Mouse (Mus musculus): ENCODE results near the gene Trpm2. TPM values are rescaled to one million over a fixed set of nuclear protein-coding genes. Genes with fewer than 3 reads are reported as not detected.
"Not testable (repeated sequence)": the region's sequence is repeated elsewhere in the genome, so short reads cannot be mapped to it uniquely, and the experiment has no call there.

Gene Trpm2
- 0.43 TPM in 2 replicates for polyA plus RNA-seq (2016; fragmentation: Nextera tagmentation; extraction: Ambion mirVana)

DNA sequence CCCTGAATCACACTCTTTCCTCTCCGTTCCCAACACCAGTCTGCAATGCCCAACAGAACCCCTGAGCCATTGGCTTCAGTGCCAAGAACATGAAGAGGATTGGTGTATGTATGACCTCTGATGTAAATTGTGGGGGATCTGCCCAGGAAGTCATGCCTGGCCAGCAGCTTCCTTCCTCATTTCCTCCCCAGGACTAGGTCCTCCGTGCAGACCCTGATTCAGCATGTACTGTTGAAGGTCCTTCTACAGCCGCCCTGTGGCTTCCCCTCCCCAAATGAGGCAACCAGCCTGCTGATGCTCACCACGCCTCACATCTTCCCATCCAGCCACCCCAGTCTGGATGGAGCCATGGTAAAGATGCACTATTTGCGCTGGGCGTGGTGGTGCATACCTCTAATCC, at the start of gene Trpm2:
Gene Trpm2, minus strand, starts transcription at position 83 of the 400 bp plus-strand sequence.
- no peak for DNase-seq (ENCODE audit: low spot score)
- peak within 1 kb of the TSS; percentile 54 for H3K4me3 ChIP-seq
- peaks cover 53% of the 10 kb centered on the region for H3K27me3 ChIP-seq (ENCODE audit: insufficient read depth, poor library complexity, severe bottlenecking)
- no peaks in the 10 kb centered on the region for H3K36me3 ChIP-seq
- WGBS, result 79% methylated on average over 6 of the region's 6 CpGs
- no peak within 1 kb of the TSS for H3K27ac ChIP-seq
- peaks cover 10% of the 10 kb centered on the region for H3K4me1 ChIP-seq
- no peaks in the 10 kb centered on the region for H3K9me3 ChIP-seq

DNA sequence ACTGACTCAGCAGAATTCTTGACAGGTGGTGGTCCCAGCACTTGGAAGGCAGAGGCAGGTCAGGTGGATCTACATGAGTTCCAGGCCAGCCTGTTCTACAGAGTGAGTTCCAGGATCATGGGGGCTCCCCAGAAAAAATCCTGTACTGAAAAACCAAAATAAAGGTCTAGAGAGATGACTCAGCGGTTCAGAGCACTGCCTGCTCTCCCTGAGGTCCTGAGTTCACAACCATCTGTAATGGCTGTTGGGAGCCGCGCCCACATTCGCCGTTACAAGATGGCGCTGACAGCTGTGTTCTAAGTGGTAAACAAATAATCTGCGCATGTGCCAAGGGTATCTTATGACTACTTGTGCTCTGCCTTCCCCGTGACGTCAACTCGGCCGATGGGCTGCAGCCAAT, 49.6 kb upstream of the Trpm2 start:
- WGBS, result 95% methylated on average over 7 of the region's 11 CpGs
- H3K27ac ChIP-seq, H3K4me1 ChIP-seq: not testable (repeated sequence)

DNA sequence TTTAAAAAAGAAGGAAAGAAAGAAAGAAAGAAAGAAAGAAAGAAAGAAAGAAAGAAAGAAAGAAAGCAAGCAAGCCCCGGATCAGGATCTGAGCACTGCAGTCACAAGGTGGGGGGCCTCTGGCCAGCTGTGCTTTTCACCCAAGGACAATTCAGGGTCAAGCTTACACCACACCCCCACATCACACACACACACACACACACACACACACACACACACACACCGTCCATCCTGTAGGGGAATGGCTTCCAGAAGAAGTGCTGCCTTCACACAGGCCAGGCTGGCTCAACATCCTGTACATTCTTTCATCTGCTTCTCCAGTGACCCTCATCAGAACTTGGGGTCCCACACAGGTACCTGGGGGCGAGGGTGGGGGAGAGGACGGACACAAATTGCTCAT, 48.9 kb upstream of the Trpm2 start:
- Histone ChIP-seq H3K9me3 (no peaks in the 10 kb centered on the region), H3K27me3 (ENCODE audit: insufficient read depth, poor library complexity, severe bottlenecking) (no peaks in the 10 kb centered on the region), H3K4me3 (no peak overlapping the region), H3K4me1 (peaks cover 9% of the 10 kb centered on the region; the same call in 1 of the 2 replicates), H3K27ac (peak overlapping the region; percentile 84; the same call in 1 of the 2 replicates), H3K36me3 (no peaks in the 10 kb centered on the region)
- 84% methylated on average over 4 of the region's 4 CpGs for WGBS
- DNase-seq (ENCODE audit: low spot score), result no peak

More for the DNA sequence above, 49.6 kb upstream of the Trpm2 start:
- H3K4me3 ChIP-seq; H3K27me3 ChIP-seq (ENCODE audit: insufficient read depth, poor library complexity, severe bottlenecking); H3K36me3 ChIP-seq; H3K9me3 ChIP-seq; DNase-seq (ENCODE audit: low spot score): not testable (repeated sequence)

DNA sequence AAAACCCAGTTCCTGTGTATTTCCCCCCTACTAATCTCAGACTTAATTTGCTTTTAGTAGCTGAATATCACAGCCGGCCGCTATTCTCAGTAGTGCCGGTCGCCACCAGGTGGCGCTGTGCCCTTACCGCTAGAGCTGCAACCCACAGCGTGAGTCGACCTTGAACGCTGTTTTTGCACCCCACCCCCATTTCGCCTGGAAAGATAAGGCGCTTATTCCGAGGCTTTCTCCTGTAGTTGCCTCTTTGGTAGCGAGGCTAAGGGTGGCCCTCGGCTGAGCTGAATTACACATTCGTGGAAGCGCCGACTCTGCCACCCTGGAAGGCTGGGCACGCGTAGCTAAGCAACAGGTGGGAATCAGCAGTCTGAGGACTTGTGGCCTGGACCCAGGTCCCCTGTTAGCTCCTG, 48.4 kb upstream of the Trpm2 start:
- WGBS, result 22% methylated on average over 19 of the region's 19 CpGs
- Histone ChIP-seq H3K4me1 (peaks cover 9% of the 10 kb centered on the region; the same call in 1 of the 2 replicates), H3K9me3 (no peaks in the 10 kb centered on the region), H3K36me3 (no peaks in the 10 kb centered on the region), H3K4me3 (peak overlapping the region; percentile 47), H3K27me3 (ENCODE audit: insufficient read depth, poor library complexity, severe bottlenecking) (no peaks in the 10 kb centered on the region), H3K27ac (peak overlapping the region; percentile 84)
- DNase-seq (ENCODE audit: low spot score), result peak; percentile 92

DNA sequence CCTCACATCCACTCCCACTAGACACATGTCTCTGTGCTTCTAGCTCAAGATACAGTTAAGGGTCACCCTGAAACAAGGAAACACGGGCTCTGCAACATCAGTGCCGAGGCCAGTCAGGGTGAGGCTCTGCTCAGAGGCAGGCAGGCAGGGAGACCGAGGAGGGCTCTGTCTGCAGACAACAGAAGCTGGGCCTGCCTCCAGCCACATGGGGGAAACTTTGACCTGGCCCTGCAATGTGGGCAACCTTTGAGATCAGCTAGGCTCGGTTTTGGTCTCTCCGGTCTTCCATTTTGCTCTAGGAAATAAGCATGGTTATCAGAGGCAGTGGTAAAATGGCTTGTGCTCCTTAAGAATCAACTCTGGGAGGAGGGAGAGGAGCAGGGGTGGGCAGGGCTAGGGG, 46.0 kb upstream of the Trpm2 start:
- no peak for DNase-seq (ENCODE audit: low spot score)
- Histone ChIP-seq H3K4me1 (peaks cover 9% of the 10 kb centered on the region; the same call in 1 of the 2 replicates), H3K4me3 (no peak overlapping the region), H3K27ac (no peak overlapping the region), H3K27me3 (ENCODE audit: insufficient read depth, poor library complexity, severe bottlenecking) (no peaks in the 10 kb centered on the region), H3K36me3 (no peaks in the 10 kb centered on the region), H3K9me3 (no peaks in the 10 kb centered on the region)
- 60% methylated on average over 5 of the region's 5 CpGs for WGBS

DNA sequence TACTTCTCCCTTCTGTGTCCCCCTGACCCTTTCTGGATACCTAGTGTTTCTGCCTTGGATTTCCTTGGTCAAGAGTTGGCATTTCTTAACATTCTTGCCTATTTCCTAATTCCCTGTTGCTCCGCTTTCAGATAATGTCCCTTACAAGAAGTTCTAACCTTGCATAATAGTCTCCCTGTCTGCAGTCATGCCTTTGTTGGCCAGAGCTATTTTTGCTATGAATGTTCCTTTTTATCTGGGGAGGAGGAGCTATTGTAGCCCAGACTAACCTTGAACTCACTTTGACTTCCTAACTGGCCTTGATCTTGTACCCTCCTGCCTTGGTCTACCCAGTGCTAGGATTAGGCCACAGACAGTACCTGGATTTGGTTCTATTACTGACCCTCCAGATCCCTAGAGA, 45.1 kb upstream of the Trpm2 start:
- Histone ChIP-seq H3K27ac (peak overlapping the region; percentile 42; the same call in 1 of the 2 replicates), H3K27me3 (ENCODE audit: insufficient read depth, poor library complexity, severe bottlenecking) (no peaks in the 10 kb centered on the region)
- 78% methylated on average over 1 of the region's 1 CpGs for WGBS

DNA sequence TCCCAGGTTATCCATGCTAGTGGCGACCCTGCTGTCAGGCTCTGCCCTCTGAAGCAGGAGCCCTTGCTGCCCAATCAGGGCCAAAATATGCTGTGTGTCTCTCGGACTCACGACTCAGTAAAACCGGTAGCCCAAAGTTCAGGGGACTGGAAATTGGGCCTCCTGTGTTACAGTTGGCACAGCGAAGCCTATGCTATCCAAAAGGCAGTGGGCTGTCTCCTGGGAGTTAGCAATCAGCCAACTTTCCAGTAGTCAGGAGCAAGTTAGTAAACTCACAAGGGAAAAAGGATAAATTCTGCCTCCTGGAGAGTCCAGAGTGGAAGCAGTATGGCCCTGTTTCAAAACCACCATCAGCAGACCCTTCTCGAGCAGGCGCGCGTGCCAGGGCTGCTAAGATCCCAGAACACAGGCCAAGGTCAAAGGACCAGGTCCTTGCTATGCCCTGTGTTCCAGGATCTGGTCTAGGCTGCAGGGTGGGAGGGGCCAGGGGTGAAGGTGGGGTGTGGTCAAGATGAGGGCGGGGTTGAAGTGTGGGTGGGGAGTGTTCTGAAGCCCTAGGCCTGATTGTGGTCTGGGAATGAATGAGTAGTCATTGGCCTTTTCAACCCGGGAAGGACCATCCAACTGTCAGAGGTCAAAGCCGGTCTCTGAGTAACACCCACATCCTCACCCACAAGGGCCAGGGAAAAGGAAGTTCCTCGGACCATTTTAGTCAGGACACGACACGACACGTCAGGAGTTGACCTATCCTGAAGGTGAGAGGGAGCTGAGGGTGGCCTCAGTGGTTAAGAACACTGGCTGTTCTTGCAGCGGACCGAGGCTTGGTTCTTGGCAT, 42.5 kb upstream of the Trpm2 start:
- Histone ChIP-seq H3K36me3 (0 out of 2 replicates have a peak, but pooled peaks cover 2% of the 10 kb centered on the region), H3K27ac (no peak overlapping the region), H3K4me1 (peaks cover 25% of the 10 kb centered on the region), H3K27me3 (ENCODE audit: insufficient read depth, poor library complexity, severe bottlenecking) (no peaks in the 10 kb centered on the region), H3K9me3 (no peaks in the 10 kb centered on the region), H3K4me3 (no peak overlapping the region)
- WGBS, result 91% methylated on average over 18 of the region's 18 CpGs
- DNase-seq (ENCODE audit: low spot score), result no peak

More for the DNA sequence above, 45.1 kb upstream of the Trpm2 start:
- no peak overlapping the region for H3K4me3 ChIP-seq
- H3K4me1 ChIP-seq, result peaks cover 10% of the 10 kb centered on the region; the same call in 1 of the 2 replicates
- no peaks in the 10 kb centered on the region for H3K9me3 ChIP-seq
- DNase-seq (ENCODE audit: low spot score), result no peak
- no peaks in the 10 kb centered on the region for H3K36me3 ChIP-seq

DNA sequence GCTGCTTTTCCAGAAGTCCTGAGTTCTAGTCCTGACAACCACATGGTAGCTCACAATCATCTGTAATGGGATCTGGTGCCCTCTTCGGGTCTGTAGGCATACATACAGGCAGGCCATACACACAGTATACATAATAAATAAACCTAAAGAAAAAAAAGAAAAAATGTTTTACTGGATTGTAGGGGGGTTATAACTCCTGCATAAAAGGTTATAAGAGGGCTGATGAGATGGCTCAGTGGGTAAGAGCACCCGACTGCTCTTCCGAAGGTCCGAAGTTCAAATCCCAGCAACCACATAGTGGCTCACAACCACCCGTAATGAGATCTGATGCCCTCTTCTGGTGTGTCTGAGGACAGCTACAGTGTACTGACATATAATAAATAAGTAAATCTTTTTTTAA, 40.8 kb upstream of the Trpm2 start:
- 92% methylated on average over 5 of the region's 5 CpGs for WGBS
- H3K27me3 ChIP-seq (ENCODE audit: insufficient read depth, poor library complexity, severe bottlenecking); H3K27ac ChIP-seq; H3K36me3 ChIP-seq; DNase-seq (ENCODE audit: low spot score); H3K4me3 ChIP-seq; H3K9me3 ChIP-seq: not testable (repeated sequence)
- peaks cover 38% of the 10 kb centered on the region for H3K4me1 ChIP-seq

DNA sequence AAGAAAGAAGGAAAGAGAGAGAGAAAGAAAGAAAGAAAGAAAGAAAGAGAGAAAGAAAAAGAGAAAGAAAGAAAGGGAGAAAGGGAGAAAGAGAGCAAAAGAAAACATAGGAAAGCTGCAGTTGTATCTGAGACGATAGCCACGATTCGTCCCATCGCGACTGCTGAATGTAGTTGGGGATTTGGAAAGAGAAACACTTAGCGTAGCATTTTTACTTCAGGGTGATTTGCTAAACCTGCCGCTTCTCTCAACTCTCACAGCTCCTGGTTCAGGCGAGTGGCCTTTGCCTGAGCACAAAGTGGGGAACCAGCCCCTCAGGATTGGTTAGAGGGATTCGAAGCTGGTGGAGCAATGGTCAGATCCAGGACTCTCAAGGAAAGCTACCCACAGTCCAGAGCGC, 40.0 kb upstream of the Trpm2 start:
- Histone ChIP-seq H3K27ac (peak overlapping the region; percentile 53; the same call in 1 of the 2 replicates), H3K4me1 (peaks cover 41% of the 10 kb centered on the region), H3K9me3 (no peaks in the 10 kb centered on the region), H3K36me3 (peaks cover 10% of the 10 kb centered on the region), H3K4me3 (peak overlapping the region; percentile 90), H3K27me3 (ENCODE audit: insufficient read depth, poor library complexity, severe bottlenecking) (no peaks in the 10 kb centered on the region)
- WGBS, result 14% methylated on average over 10 of the region's 10 CpGs
- DNase-seq (ENCODE audit: low spot score), result no peak

DNA sequence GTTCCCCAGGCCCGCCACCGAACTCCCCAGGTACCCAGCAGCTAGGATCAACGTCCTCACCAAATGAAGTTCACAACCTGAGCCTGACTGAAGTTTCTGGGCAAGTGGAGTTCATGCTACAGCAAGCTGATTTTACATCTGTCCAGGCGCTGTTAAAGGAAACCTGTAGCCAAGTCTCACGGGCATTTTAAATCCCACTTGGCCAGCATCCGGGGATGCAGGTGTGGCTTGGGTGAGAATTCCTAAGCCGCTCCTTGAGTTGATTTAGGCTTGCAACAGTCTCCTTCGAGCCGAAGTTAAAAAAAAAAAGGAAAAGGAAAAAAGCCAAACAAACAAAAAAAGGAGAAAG, 39.6 kb upstream of the Trpm2 start, which contains the start of gene Pfkl:
Gene Pfkl, minus strand, starts transcription at position 139 of the 349 bp plus-strand sequence.
- under 1% methylated on average over 9 of the region's 9 CpGs for WGBS
- no peak for DNase-seq (ENCODE audit: low spot score)
- H3K4me3 ChIP-seq, result peak within 1 kb of the TSS; percentile 90
- H3K36me3 ChIP-seq, result peaks cover 14% of the 10 kb centered on the region
- H3K9me3 ChIP-seq, result no peaks in the 10 kb centered on the region
- H3K27me3 ChIP-seq (ENCODE audit: insufficient read depth, poor library complexity, severe bottlenecking), result no peaks in the 10 kb centered on the region
- H3K27ac ChIP-seq, result peak within 1 kb of the TSS; percentile 99
- peaks cover 45% of the 10 kb centered on the region for H3K4me1 ChIP-seq

DNA sequence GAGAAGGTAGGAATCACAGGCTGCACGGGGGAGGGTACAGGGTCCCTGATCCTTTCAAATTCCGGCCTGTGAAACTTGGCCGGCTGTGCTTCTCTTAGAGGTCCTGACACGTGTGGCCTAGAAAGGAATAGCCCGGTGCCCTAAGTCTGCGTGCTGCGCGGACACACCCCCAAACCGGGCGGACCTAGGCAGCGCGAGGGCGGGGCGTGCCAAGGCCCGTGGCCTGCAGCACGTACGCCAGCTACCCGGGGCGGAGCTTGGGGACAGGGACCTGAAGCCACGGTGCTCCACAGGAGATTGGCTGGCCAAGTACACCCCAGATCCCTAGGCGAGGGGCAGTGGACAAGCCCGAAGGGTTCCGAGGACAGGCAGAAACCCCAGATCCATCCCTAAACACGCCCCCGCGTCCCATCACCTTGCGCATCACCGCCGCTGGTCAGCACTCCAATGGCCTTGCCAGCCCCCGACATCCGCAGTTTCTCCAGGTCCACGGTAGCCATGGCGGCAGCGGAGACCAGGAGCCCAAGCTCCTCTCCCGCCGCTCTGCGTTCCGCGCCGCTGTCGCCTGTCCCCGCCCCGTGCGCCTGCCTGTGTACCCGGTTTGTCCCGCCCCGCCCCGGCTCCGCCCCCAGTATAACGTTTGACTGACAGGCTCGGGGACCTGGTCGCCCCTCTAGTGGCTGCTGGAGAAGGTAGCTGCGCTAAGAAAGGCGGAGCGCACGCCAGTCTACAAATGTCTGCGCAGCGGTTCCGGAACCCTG, 39.0 kb upstream of the Trpm2 start:
- Histone ChIP-seq H3K36me3 (peaks cover 19% of the 10 kb centered on the region), H3K27me3 (ENCODE audit: insufficient read depth, poor library complexity, severe bottlenecking) (no peaks in the 10 kb centered on the region), H3K4me3 (peak overlapping the region; percentile 90), H3K27ac (peak overlapping the region; percentile 99), H3K9me3 (no peaks in the 10 kb centered on the region), H3K4me1 (peaks cover 51% of the 10 kb centered on the region)
- WGBS, result under 1% methylated on average over 59 of the region's 59 CpGs
- DNase-seq (ENCODE audit: low spot score), result peak; percentile 99

DNA sequence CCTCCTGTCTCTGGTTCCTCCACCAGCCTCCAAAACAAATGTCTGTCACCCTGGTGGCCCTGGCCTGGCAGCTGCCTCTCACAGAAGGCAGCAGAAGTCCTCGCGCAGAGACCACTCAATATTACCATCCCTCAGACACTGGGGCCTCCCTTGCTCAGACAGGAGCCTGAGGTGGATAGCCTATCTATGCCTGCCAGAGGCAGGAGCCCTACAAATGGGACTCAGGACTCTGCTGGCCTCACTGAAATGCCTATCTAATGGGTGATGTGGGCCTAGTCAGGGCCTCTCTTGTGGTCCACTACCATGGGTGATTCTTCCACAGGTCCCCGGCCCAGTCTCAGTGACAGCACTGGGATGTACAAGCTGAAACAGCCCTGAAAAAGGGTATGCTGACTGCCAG, 37.8 kb upstream of the Trpm2 start:
- Histone ChIP-seq H3K4me1 (peaks cover 51% of the 10 kb centered on the region), H3K4me3 (peak overlapping the region; percentile 90), H3K9me3 (no peaks in the 10 kb centered on the region), H3K27ac (peak overlapping the region; percentile 99), H3K27me3 (ENCODE audit: insufficient read depth, poor library complexity, severe bottlenecking) (no peaks in the 10 kb centered on the region), H3K36me3 (peaks cover 30% of the 10 kb centered on the region)
- WGBS, result 73% methylated on average over 3 of the region's 3 CpGs
- DNase-seq (ENCODE audit: low spot score), result peak; percentile 83

DNA sequence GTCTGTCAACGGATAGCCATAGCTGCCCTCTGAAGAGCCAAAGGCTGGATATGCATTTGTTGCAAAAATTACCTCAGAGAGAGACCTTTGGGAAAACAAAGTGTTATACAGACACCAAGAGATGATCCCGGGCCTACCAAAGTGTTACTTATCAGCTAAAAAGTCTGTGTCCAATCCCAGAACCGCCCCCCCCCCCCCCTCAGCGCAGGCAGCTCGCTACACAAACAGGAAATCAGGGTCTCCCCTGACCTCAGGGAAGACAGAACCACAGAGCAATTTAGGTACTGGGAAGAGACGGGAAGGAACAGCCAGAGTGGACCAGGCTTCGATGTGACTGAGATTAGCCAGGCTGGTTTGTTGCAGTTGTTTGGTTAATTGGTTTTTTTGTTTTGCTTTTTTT, 36.8 kb upstream of the Trpm2 start:
- Histone ChIP-seq H3K27ac (peak overlapping the region; percentile 69), H3K9me3 (no peaks in the 10 kb centered on the region), H3K36me3 (peaks cover 39% of the 10 kb centered on the region), H3K4me1 (peaks cover 51% of the 10 kb centered on the region), H3K4me3 (no peak overlapping the region), H3K27me3 (ENCODE audit: insufficient read depth, poor library complexity, severe bottlenecking) (no peaks in the 10 kb centered on the region)
- WGBS, result 37% methylated on average over 7 of the region's 7 CpGs
- DNase-seq (ENCODE audit: low spot score), result peak; percentile 71
